ENCODE assay signal across 8 mouse cellular contexts in the genomic region with DNA sequence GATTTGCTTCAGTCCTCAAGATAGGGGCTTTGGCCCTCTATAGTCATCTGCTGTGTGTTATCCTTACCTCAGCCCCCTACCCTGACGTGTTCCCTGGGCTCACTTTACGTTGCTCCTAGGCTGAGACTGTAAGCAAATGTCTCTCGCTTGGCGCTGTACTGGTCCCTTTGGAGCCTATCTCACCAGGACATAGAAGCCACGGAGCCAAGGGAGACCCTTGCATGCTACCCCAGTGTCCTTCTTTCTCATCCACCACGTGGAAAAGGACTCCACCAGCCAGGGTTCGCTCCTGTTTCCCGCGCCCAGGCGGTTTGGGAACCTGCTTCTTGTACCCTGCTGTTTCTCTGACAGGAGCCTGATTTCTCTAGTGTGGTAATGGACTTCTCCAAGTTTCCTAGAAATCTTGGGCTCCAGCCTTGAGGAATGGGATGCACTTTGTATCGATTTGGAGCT. TPM values are rescaled to one million over a fixed set of nuclear protein-coding genes. Genes with fewer than 3 reads are reported as not detected.
A peak's percentile ranks its signal among the peaks of the same experiment; 100 is the strongest.
DNase-seq lines count a peak whose midpoint lies in the region; ATAC-seq and TF ChIP-seq lines count a peak whose summit lies in the region.

No protein-coding gene starts in this region.

- peak overlapping the region; percentile 75 for H3K9ac ChIP-seq in embryonic facial prominence, embryonic 13.5 days
- peak overlapping the region; percentile 76 for H3K9ac ChIP-seq in hindbrain, postnatal 0 days (replicated peaks; ENCODE audit: low read length)
- peak overlapping the region; percentile 70 for H3K9ac ChIP-seq in midbrain, embryonic 14.5 days (replicated peaks; ENCODE audit: low read length)

- 6% methylated on average over 11 of the region's 11 CpGs for WGBS in embryonic facial prominence, embryonic 13.5 days
- WGBS in hindbrain, postnatal 0 days = 7% methylated on average over 11 of the region's 11 CpGs
- 5% methylated on average over 11 of the region's 11 CpGs for WGBS in midbrain, embryonic 14.5 days

- TF ChIP-seq CTCF in layer of hippocampus, adult 2 months (conservative IDR thresholded peaks at IDR 0.05) = no peak
- TF ChIP-seq CTCF in hindbrain, postnatal 0 days (IDR thresholded peaks at IDR 0.05; ENCODE audit: low read depth) = no peak

- no peak for ATAC-seq in embryonic facial prominence, embryonic 13.5 days (ENCODE audit: insufficient number of reproducible peaks, insufficient read depth, low FRiP score, low TSS enrichment, low read depth)
- no peak for ATAC-seq in hindbrain, postnatal 0 days
- no peak for ATAC-seq in midbrain, embryonic 14.5 days (ENCODE audit: low FRiP score, low TSS enrichment)

- peaks cover 16% of the 10 kb centered on the region for H3K27me3 ChIP-seq in embryonic facial prominence, embryonic 13.5 days
- H3K27me3 ChIP-seq in hindbrain, postnatal 0 days (ENCODE audit: insufficient read depth, low read length) = no peaks in the 10 kb centered on the region
- no peaks in the 10 kb centered on the region for H3K27me3 ChIP-seq in midbrain, embryonic 14.5 days (ENCODE audit: control insufficient read depth, insufficient read depth, low read length)

- H3K4me1 ChIP-seq in embryonic facial prominence, embryonic 13.5 days = peaks cover 10% of the 10 kb centered on the region; the same call in 1 of the 2 replicates
- H3K4me1 ChIP-seq in hindbrain, postnatal 0 days (ENCODE audit: insufficient read depth, low read length) = 0 out of 2 replicates have a peak, but pooled peaks cover 2% of the 10 kb centered on the region
- H3K4me1 ChIP-seq in midbrain, embryonic 14.5 days (ENCODE audit: control insufficient read depth, insufficient read depth, low read length) = peaks cover 16% of the 10 kb centered on the region

- H3K36me3 ChIP-seq in embryonic facial prominence, embryonic 13.5 days = no peaks in the 10 kb centered on the region
- no peaks in the 10 kb centered on the region for H3K36me3 ChIP-seq in hindbrain, postnatal 0 days (ENCODE audit: insufficient read depth, low read length)
- no peaks in the 10 kb centered on the region for H3K36me3 ChIP-seq in midbrain, embryonic 14.5 days (ENCODE audit: control insufficient read depth, insufficient read depth, low read length)

- H3K9me3 ChIP-seq in embryonic facial prominence, embryonic 13.5 days = no peaks in the 10 kb centered on the region
- H3K9me3 ChIP-seq in hindbrain, postnatal 0 days (ENCODE audit: low read length) = no peaks in the 10 kb centered on the region
- no peaks in the 10 kb centered on the region for H3K9me3 ChIP-seq in midbrain, embryonic 14.5 days (ENCODE audit: control insufficient read depth, low read length)

- DNase-seq in layer of hippocampus, adult 2 months (ENCODE audit: low spot score in 2 of 2) = no peak
- DNase-seq in layer of hippocampus, adult 9-10 months (ENCODE audit: low spot score) = no peak
- DNase-seq in hindbrain, postnatal 0 days (ENCODE audit: low spot score) = peak; percentile 22
- no peak for DNase-seq in midbrain, embryonic 14.5 days
- no peak for DNase-seq in testis, postnatal 10 days (ENCODE audit: low spot score)
- DNase-seq in adrenal gland, postnatal 14 days = no peak
- no peak for DNase-seq in thymus, postnatal 25 days

- H3K4me3 ChIP-seq in layer of hippocampus, adult 2 months = peak overlapping the region; percentile 59
- peak overlapping the region; percentile 61 for H3K4me3 ChIP-seq in embryonic facial prominence, embryonic 13.5 days
- H3K4me3 ChIP-seq in hindbrain, postnatal 0 days (ENCODE audit: low read length) = peak overlapping the region; percentile 60
- peak overlapping the region; percentile 53 for H3K4me3 ChIP-seq in midbrain, embryonic 14.5 days (replicated peaks; ENCODE audit: low read depth, low read length)

- peak overlapping the region; percentile 93 for H3K4me2 ChIP-seq in embryonic facial prominence, embryonic 13.5 days
- H3K4me2 ChIP-seq in hindbrain, postnatal 0 days (ENCODE audit: low read depth, low read length) = peak overlapping the region; percentile 78
- peak overlapping the region; percentile 78 for H3K4me2 ChIP-seq in midbrain, embryonic 14.5 days (ENCODE audit: low read length)

- peak overlapping the region; percentile 85 for H3K27ac ChIP-seq in layer of hippocampus, adult 2 months
- H3K27ac ChIP-seq in embryonic facial prominence, embryonic 13.5 days = no peak overlapping the region
- H3K27ac ChIP-seq in hindbrain, postnatal 0 days = peak overlapping the region; percentile 84
- peak overlapping the region; percentile 93 for H3K27ac ChIP-seq in midbrain, embryonic 14.5 days (replicated peaks; ENCODE audit: low read depth, low read length)

RNA-seq across cellular contexts. Expression of a gene that starts 0.8 kb away (rescaled TPM):
- total RNA-seq in layer of hippocampus, adult 2 months (2021) = 1 to 10 TPM; 3.7 to 3.8 TPM
- polyA plus RNA-seq in embryonic facial prominence, embryonic 13.5 days (2015; fragmentation: Nextera tagmentation; extraction: Ambion mirVana) = 3.3 and 3.8 TPM in 2 replicates
- 14.4 and 17.9 TPM in 2 replicates for total RNA-seq in hindbrain, postnatal 0 days (2014; rRNA removed)
- polyA plus RNA-seq in hindbrain, postnatal 0 days (2015; fragmentation: Nextera tagmentation; extraction: Ambion mirVana) = 19.7 and 20.0 TPM in 2 replicates
- 29.7 and 30.5 TPM in 2 replicates for polyA plus RNA-seq in midbrain, embryonic 14.5 days (2014; fragmentation: Nextera tagmentation; extraction: Ambion mirVana)
- 0.48 and 0.79 TPM in 2 replicates for total RNA-seq in adrenal gland, postnatal 14 days (2021)
